Mouse (Mus musculus): ENCODE results near the gene Gm9903. TPM values are rescaled to one million over a fixed set of nuclear protein-coding genes. Genes with fewer than 3 reads are reported as not detected.

The Gm9903 gene
- polyA plus RNA-seq (2015; fragmentation: Nextera tagmentation; extraction: Ambion mirVana), result 0.25 and 0.42 TPM in 2 replicates

DNA sequence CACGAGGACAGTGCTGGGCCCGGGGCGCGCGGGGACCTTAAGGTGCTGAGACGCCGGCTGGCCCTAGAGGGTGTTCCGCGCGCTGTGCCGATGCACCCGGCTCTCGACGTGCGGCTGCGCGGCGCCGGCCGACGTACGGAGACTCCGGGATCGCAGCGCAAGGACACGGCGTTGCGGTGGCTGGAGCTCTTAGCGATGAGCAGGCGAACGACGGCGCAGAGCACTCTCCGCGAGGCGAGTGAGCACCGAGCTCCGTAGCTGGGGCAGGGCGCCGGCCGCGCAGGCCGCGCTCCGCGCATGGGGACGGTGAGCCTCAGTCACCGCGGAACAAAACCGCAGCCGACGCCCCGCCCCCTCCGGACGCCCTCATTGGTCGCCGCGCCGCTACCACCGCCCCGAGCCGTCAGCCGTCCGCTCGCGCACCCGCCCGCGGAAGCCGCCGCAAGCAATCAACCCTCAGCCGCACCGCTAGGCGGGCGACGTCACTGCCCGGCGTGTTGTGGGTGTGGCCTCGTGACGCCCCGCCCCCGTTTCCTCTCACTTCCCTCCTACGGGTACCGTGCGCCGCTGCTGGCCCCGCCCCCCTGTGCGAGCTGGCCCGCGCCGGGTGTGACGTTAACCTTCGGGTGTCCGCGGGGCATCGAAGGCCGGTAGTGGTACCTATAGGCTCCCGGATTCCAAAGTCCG, at the start of gene Gm9903, which contains the start of gene Fam53a:
Gene Gm9903, plus strand, starts transcription at position 625 of the 687 bp plus-strand sequence.
Gene Fam53a, minus strand, starts transcription at position 335 of the 687 bp plus-strand sequence.
- peak; percentile 100 for DNase-seq (ENCODE audit: low spot score)
- ATAC-seq (ENCODE audit: low FRiP score, low TSS enrichment), result peak; percentile 98
- H3K4me3 ChIP-seq (ENCODE audit: low read depth, low read length), result peak within 1 kb of the TSS; percentile 79
- H3K9ac ChIP-seq (ENCODE audit: low read length), result peak within 1 kb of the TSS; percentile 80
- H3K27ac ChIP-seq (replicated peaks), result peak within 1 kb of the TSS; percentile 95
- no peaks in the 10 kb centered on the region for H3K27me3 ChIP-seq (ENCODE audit: control insufficient read depth, insufficient read depth, low read length)
- H3K4me2 ChIP-seq (replicated peaks; ENCODE audit: low read depth), result peak within 1 kb of the TSS; percentile 86
- TF ChIP-seq EP300 (optimal IDR thresholded peaks at IDR 0.05) (no peak), CTCF (IDR thresholded peaks at IDR 0.05; ENCODE audit: low read depth) (peak; percentile 24; the same call in 1 of the 2 replicates)
- H3K9me3 ChIP-seq (ENCODE audit: control insufficient read depth, low read length), result no peaks in the 10 kb centered on the region
- H3K36me3 ChIP-seq (ENCODE audit: control insufficient read depth, insufficient read depth, low read length), result no peaks in the 10 kb centered on the region
- WGBS, result under 1% methylated on average over 89 of the region's 99 CpGs
- H3K4me1 ChIP-seq (replicated peaks; ENCODE audit: control insufficient read depth, insufficient read depth), result peaks cover 5% of the 10 kb centered on the region; the same call in 1 of the 2 replicates

DNA sequence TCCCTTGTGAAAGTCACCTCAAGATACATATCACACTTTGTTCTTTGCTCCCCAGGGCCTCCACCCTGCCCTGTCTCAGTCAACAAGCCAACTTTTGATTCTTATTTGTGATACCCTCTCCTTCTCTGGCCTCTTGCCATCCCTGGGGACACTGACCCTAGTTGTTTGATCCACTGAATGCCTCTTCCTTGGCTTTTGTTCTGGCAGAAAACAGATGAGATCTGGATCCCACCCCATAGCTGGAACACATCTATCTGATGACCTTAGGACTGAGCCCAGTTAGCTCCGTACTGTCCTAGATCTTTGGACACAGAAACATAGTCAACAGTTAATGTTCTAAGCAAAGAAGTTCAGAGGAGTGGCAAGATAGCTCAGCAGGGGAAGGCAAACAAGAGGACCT, 49.4 kb upstream of the Gm9903 start:
- Histone ChIP-seq H3K4me1 (replicated peaks; ENCODE audit: control insufficient read depth, insufficient read depth) (no peaks in the 10 kb centered on the region), H3K4me3 (ENCODE audit: low read depth, low read length) (no peak overlapping the region), H3K27me3 (ENCODE audit: control insufficient read depth, insufficient read depth, low read length) (no peaks in the 10 kb centered on the region), H3K9ac (ENCODE audit: low read length) (no peak overlapping the region), H3K4me2 (replicated peaks; ENCODE audit: low read depth) (no peak overlapping the region), H3K36me3 (ENCODE audit: control insufficient read depth, insufficient read depth, low read length) (no peaks in the 10 kb centered on the region), H3K27ac (replicated peaks) (no peak overlapping the region), H3K9me3 (ENCODE audit: control insufficient read depth, low read length) (no peaks in the 10 kb centered on the region)
- ATAC-seq (ENCODE audit: low FRiP score, low TSS enrichment) (no peak), DNase-seq (ENCODE audit: low spot score) (no peak)
- 50% methylated on average over 1 of the region's 1 CpGs for WGBS
- TF ChIP-seq EP300 (optimal IDR thresholded peaks at IDR 0.05), result no peak
- no peak for TF ChIP-seq CTCF (IDR thresholded peaks at IDR 0.05; ENCODE audit: low read depth)

GRCm38 (mm10) chr5:33587498-33588058, 42.1 kb upstream of the Gm9903 start:
- Histone ChIP-seq H3K27ac (replicated peaks) (no peak overlapping the region), H3K9me3 (ENCODE audit: control insufficient read depth, low read length) (no peaks in the 10 kb centered on the region), H3K27me3 (ENCODE audit: control insufficient read depth, insufficient read depth, low read length) (no peaks in the 10 kb centered on the region), H3K9ac (ENCODE audit: low read length) (no peak overlapping the region), H3K4me2 (replicated peaks; ENCODE audit: low read depth) (no peak overlapping the region), H3K4me1 (replicated peaks; ENCODE audit: control insufficient read depth, insufficient read depth) (no peaks in the 10 kb centered on the region), H3K36me3 (ENCODE audit: control insufficient read depth, insufficient read depth, low read length) (no peaks in the 10 kb centered on the region), H3K4me3 (ENCODE audit: low read depth, low read length) (no peak overlapping the region)
- TF ChIP-seq CTCF (IDR thresholded peaks at IDR 0.05; ENCODE audit: low read depth) (no peak), EP300 (optimal IDR thresholded peaks at IDR 0.05) (no peak)
- no peak for ATAC-seq (ENCODE audit: low FRiP score, low TSS enrichment)
- WGBS, result 68% methylated on average over 18 of the region's 18 CpGs
- DNase-seq (ENCODE audit: low spot score), result no peak

- no peaks in the 10 kb centered on the region for H3K4me1 ChIP-seq (replicated peaks; ENCODE audit: control insufficient read depth, insufficient read depth)
- no peak overlapping the region for H3K4me3 ChIP-seq (ENCODE audit: low read depth, low read length)
- H3K9ac ChIP-seq (ENCODE audit: low read length), result no peak overlapping the region
- ATAC-seq (ENCODE audit: low FRiP score, low TSS enrichment) (no peak), DNase-seq (ENCODE audit: low spot score) (no peak)
- H3K9me3 ChIP-seq (ENCODE audit: control insufficient read depth, low read length), result no peaks in the 10 kb centered on the region
- H3K27ac ChIP-seq (replicated peaks), result no peak overlapping the region
- no peak for TF ChIP-seq EP300 (optimal IDR thresholded peaks at IDR 0.05)
- TF ChIP-seq CTCF (IDR thresholded peaks at IDR 0.05; ENCODE audit: low read depth), result no peak
- WGBS, result 56% methylated on average over 3 of the region's 3 CpGs
- H3K4me2 ChIP-seq (replicated peaks; ENCODE audit: low read depth), result no peak overlapping the region
- H3K27me3 ChIP-seq (ENCODE audit: control insufficient read depth, insufficient read depth, low read length), result no peaks in the 10 kb centered on the region
- no peaks in the 10 kb centered on the region for H3K36me3 ChIP-seq (ENCODE audit: control insufficient read depth, insufficient read depth, low read length)
Measured at GRCm38 (mm10) chr5:33588066-33588465, 41.7 kb upstream of the Gm9903 start.

- H3K4me1 ChIP-seq (replicated peaks; ENCODE audit: control insufficient read depth, insufficient read depth), result no peaks in the 10 kb centered on the region
- H3K9ac ChIP-seq (ENCODE audit: low read length), result no peak overlapping the region
- ATAC-seq (ENCODE audit: low FRiP score, low TSS enrichment), result no peak; the same call in 1 of the 2 replicates
- no peak overlapping the region for H3K4me3 ChIP-seq (ENCODE audit: low read depth, low read length)
- no peaks in the 10 kb centered on the region for H3K9me3 ChIP-seq (ENCODE audit: control insufficient read depth, low read length)
- H3K36me3 ChIP-seq (ENCODE audit: control insufficient read depth, insufficient read depth, low read length), result no peaks in the 10 kb centered on the region
- peak; percentile 80 for DNase-seq (ENCODE audit: low spot score)
- H3K27me3 ChIP-seq (ENCODE audit: control insufficient read depth, insufficient read depth, low read length), result no peaks in the 10 kb centered on the region
- no peak overlapping the region for H3K27ac ChIP-seq (replicated peaks)
- no peak overlapping the region for H3K4me2 ChIP-seq (replicated peaks; ENCODE audit: low read depth)
- 65% methylated on average over 5 of the region's 5 CpGs for WGBS
- TF ChIP-seq EP300 (optimal IDR thresholded peaks at IDR 0.05), result no peak
- peak; percentile 98 for TF ChIP-seq CTCF (IDR thresholded peaks at IDR 0.05; ENCODE audit: low read depth)
Measured at GRCm38 (mm10) chr5:33589221-33589888, 40.4 kb upstream of the Gm9903 start.

Data from stomach, postnatal 0 days (tissue).